Mouse (Mus musculus) MEL (cell line): Measurements from ENCODE around the gene Foxn1.
A peak's percentile ranks its signal among the peaks of the same experiment; 100 is the strongest.

Experiments
- CTCF ChIP-seq, 3 experiments: IDR thresholded peaks in 2 of 3; conservative IDR thresholded peaks in 1 of 3; 2 replicates each; pipeline ENCODE4 v1.5.1; 2011 to 2012; ENCODE audit warnings: low read length in 3 of 3, low read depth in 2 of 3, mild to moderate bottlenecking in 2 of 3, improper control_type of control experiment in 1 of 3, inconsistent platforms in 1 of 3, mixed read lengths in 1 of 3, moderate library complexity in 1 of 3; ENCODE audit not compliant: control insufficient read depth in 1 of 3, insufficient read depth in 1 of 3, poor library complexity in 1 of 3, severe bottlenecking in 1 of 3
- EP300 ChIP-seq, 2 experiments: IDR thresholded peaks; 2 replicates each; pipeline ENCODE4 v1.6.1; 2011; ENCODE audit warnings: improper control_type of control experiment in 2 of 2, low read length in 2 of 2, low read depth in 1 of 2, mild to moderate bottlenecking in 1 of 2
- POLR2A ChIP-seq, 2 experiments: IDR thresholded peaks; 2 replicates each; pipeline ENCODE4 v1.6.1; 2011 to 2012; ENCODE audit warnings: low read length in 2 of 2, mild to moderate bottlenecking in 2 of 2, control low read depth in 1 of 2, improper control_type of control experiment in 1 of 2, low read depth in 1 of 2, moderate library complexity in 1 of 2; ENCODE audit not compliant: control insufficient read depth in 1 of 2, insufficient read depth in 1 of 2, poor library complexity in 1 of 2
- POLR2AphosphoS2 ChIP-seq: IDR thresholded peaks from 2 replicates; pipeline ENCODE4 v1.6.1; 2011; ENCODE audit warnings: low read length, improper control_type of control experiment

- TF ChIP-seq POLR2A (IDR thresholded peaks at IDR 0.05; ENCODE audit: control insufficient read depth in 1 of 2, insufficient read depth in 1 of 2, low read depth in 1 of 2, low read length in 2 of 2, poor library complexity in 1 of 2) (no peak), POLR2AphosphoS2 (no peak), EP300 (IDR thresholded peaks at IDR 0.05; ENCODE audit: low read depth in 1 of 2, low read length in 2 of 2) (no peak), CTCF (IDR thresholded peaks at IDR 0.05 in 2 of 3, conservative IDR thresholded peaks at IDR 0.05 in 1 of 3; ENCODE audit: control insufficient read depth in 1 of 3, insufficient read depth in 1 of 3, low read depth in 2 of 3, low read length in 3 of 3, poor library complexity in 1 of 3, severe bottlenecking in 1 of 3) (peak; percentile 90 to 97 (median 96))
These were observed 30.7 kb downstream of the Foxn1 start for GRCm38 (mm10) chr11:78355471-78356238.
